Mouse (Mus musculus) intestine, embryonic 14.5 days (tissue): Measurements from ENCODE around the gene Sult2b1. TPM values are rescaled to one million over a fixed set of nuclear protein-coding genes. Genes with fewer than 3 reads are reported as not detected.
A peak's percentile ranks its signal among the peaks of the same experiment; 100 is the strongest.

Experiments
- ATAC-seq: fragments of 200-750 bp; cut with Nextera tagmentation; replicated peaks from 2 replicates; pipeline ENCODE4 v1.8.0; 2017; ENCODE audit warnings: low read depth, moderate number of reproducible peaks, moderate TSS enrichment, moderate library complexity; ENCODE audit not compliant: low FRiP score, low TSS enrichment
- DNase-seq: peaks from one replicate; pipeline ENCODE4 v3.0.0-alpha.2; 2018; ENCODE audit warnings: low spot score
- H3K27ac ChIP-seq: fragments of 300-500 bp; sonication (generic); 2 replicates; pipeline ENCODE4 v1.5.1; 2014; ENCODE audit warnings: low read depth, mild to moderate bottlenecking, control low read depth
- H3K27me3 ChIP-seq: fragments of 300-500 bp; sonication (generic); replicated peaks from 2 replicates; pipeline ENCODE4 v1.6.1; 2014; ENCODE audit warnings: low read length, control low read depth; ENCODE audit not compliant: control insufficient read depth, insufficient read depth
- H3K36me3 ChIP-seq: fragments of 300-500 bp; sonication (generic); 2 replicates; pipeline ENCODE4 v1.6.1; 2014; ENCODE audit warnings: low read length, control low read depth; ENCODE audit not compliant: control insufficient read depth, insufficient read depth
- H3K4me1 ChIP-seq: fragments of 300-500 bp; sonication (generic); replicated peaks from 2 replicates; pipeline ENCODE4 v1.6.1; 2014; ENCODE audit warnings: low read length, control low read depth, mixed read lengths; ENCODE audit not compliant: control insufficient read depth, insufficient read depth
- H3K4me2 ChIP-seq: fragments of 300-500 bp; sonication (generic); 2 replicates; pipeline ENCODE4 v1.6.1; 2014; ENCODE audit warnings: low read length
- H3K4me3 ChIP-seq: fragments of 300-500 bp; sonication (generic); 2 replicates; pipeline ENCODE4 v1.5.1; 2014; ENCODE audit warnings: low read depth, low read length, control low read depth, mixed read lengths
- H3K9ac ChIP-seq: fragments of 300-500 bp; sonication (generic); 2 replicates; pipeline ENCODE4 v1.6.1; 2014; ENCODE audit warnings: mild to moderate bottlenecking, low read length
- H3K9me3 ChIP-seq: fragments of 300-500 bp; sonication (generic); 2 replicates; pipeline ENCODE4 v1.6.1; 2016; ENCODE audit warnings: low read length, control low read depth; ENCODE audit not compliant: control insufficient read depth
- WGBS: fragments of 180-500 bp; shearing (Covaris S2); extraction: QIAGEN DNeasy Blood & Tissue Kit; methylation state at CpG from one replicate; pipeline ENCODE4 v1.1.7; 2014; 5-methylcytosine and 5-hydroxymethylcytosine counted together
- polyA plus RNA-seq: library from polyadenylated mRNA; unstranded; fragments of >200 nt; fragmentation: Nextera tagmentation; extraction: Ambion mirVana; gene quantifications from 2 replicates; pipeline ENCODE4 v1.2.1, GENCODE M21; 2014

Sult2b1 gene
- polyA plus RNA-seq, 1 experiment from 2014 or later: 2.3 TPM

- Histone ChIP-seq H3K9me3 (no peaks in the 10 kb centered on the region), H3K27ac (no peak overlapping the region), H3K9ac (peak overlapping the region; percentile 40), H3K4me1 (peaks cover 8% of the 10 kb centered on the region), H3K4me2 (peak overlapping the region; percentile 88), H3K36me3 (0 out of 2 replicates have a peak, but pooled peaks cover 12% of the 10 kb centered on the region), H3K4me3 (peak overlapping the region; percentile 44), H3K27me3 (peaks cover 21% of the 10 kb centered on the region)
- no peak for ATAC-seq
- 2% methylated on average over 59 of the region's 60 CpGs for WGBS
- DNase-seq: peak; percentile 65
Observed at GRCm38 (mm10) chr7:45797661-45798510, 13.4 kb upstream of the Sult2b1 start.

- DNase-seq: no peak
- Histone ChIP-seq H3K9ac (no peak overlapping the region), H3K4me2 (no peak overlapping the region), H3K4me1 (peaks cover 8% of the 10 kb centered on the region), H3K4me3 (no peak overlapping the region), H3K9me3 (no peaks in the 10 kb centered on the region), H3K27ac (no peak overlapping the region), H3K36me3 (peaks cover 18% of the 10 kb centered on the region; the same call in 1 of the 2 replicates), H3K27me3 (peaks cover 21% of the 10 kb centered on the region)
- WGBS: 55% methylated on average over 6 of the region's 6 CpGs
- ATAC-seq: no peak
Observed at GRCm38 (mm10) chr7:45796950-45797349, 12.5 kb upstream of the Sult2b1 start.

GRCm38 (mm10) chr7:45794971-45795370 is 10.5 kb upstream of the Sult2b1 start:
- peaks cover 21% of the 10 kb centered on the region for H3K27me3 ChIP-seq
- H3K36me3 ChIP-seq: peaks cover 22% of the 10 kb centered on the region
- H3K9me3 ChIP-seq: no peaks in the 10 kb centered on the region
- no peak overlapping the region for H3K4me3 ChIP-seq
- H3K4me1 ChIP-seq: peaks cover 5% of the 10 kb centered on the region
- no peak overlapping the region for H3K9ac ChIP-seq
- WGBS: 95% methylated on average over 29 of the region's 29 CpGs
- no peak for ATAC-seq
- no peak overlapping the region for H3K27ac ChIP-seq
- DNase-seq: no peak
- no peak overlapping the region for H3K4me2 ChIP-seq

- 91% methylated on average over 40 of the region's 44 CpGs for WGBS
- ATAC-seq: no peak
Observed at GRCm38 (mm10) chr7:45793969-45794585, 9.6 kb upstream of the Sult2b1 start.

GRCm38 (mm10) chr7:45793240-45793639 is 8.8 kb upstream of the Sult2b1 start:
- ATAC-seq: no peak
- peaks cover 2% of the 10 kb centered on the region for H3K4me1 ChIP-seq
- H3K9ac ChIP-seq: no peak overlapping the region
- DNase-seq: no peak
- peaks cover 39% of the 10 kb centered on the region for H3K36me3 ChIP-seq
- H3K4me3 ChIP-seq: no peak overlapping the region
- no peak overlapping the region for H3K4me2 ChIP-seq
- H3K27ac ChIP-seq: no peak overlapping the region
- H3K9me3 ChIP-seq: no peaks in the 10 kb centered on the region
- peaks cover 19% of the 10 kb centered on the region for H3K27me3 ChIP-seq
- 87% methylated on average over 24 of the region's 24 CpGs for WGBS

More at GRCm38 (mm10) chr7:45793969-45794585, 9.6 kb upstream of the Sult2b1 start:
- no peak for DNase-seq
- H3K4me3 ChIP-seq: no peak overlapping the region
- H3K9ac ChIP-seq: no peak overlapping the region
- H3K4me1 ChIP-seq: peaks cover 5% of the 10 kb centered on the region
- peaks cover 31% of the 10 kb centered on the region for H3K36me3 ChIP-seq
- H3K9me3 ChIP-seq: no peaks in the 10 kb centered on the region
- no peak overlapping the region for H3K27ac ChIP-seq
- no peak overlapping the region for H3K4me2 ChIP-seq
- peaks cover 21% of the 10 kb centered on the region for H3K27me3 ChIP-seq

- Histone ChIP-seq H3K36me3 (peaks cover 45% of the 10 kb centered on the region), H3K4me2 (no peak overlapping the region), H3K4me1 (0 out of 2 replicates have a peak, but pooled peaks cover under 1% of the 10 kb centered on the region), H3K4me3 (no peak overlapping the region), H3K9ac (no peak overlapping the region), H3K9me3 (no peaks in the 10 kb centered on the region), H3K27me3 (peaks cover 6% of the 10 kb centered on the region; the same call in 1 of the 2 replicates), H3K27ac (no peak overlapping the region)
- DNase-seq (no peak), ATAC-seq (no peak)
- WGBS: 78% methylated on average over 17 of the region's 17 CpGs
Observed at GRCm38 (mm10) chr7:45791756-45792490, 7.5 kb upstream of the Sult2b1 start.

GRCm38 (mm10) chr7:45790721-45791120 is 6.3 kb upstream of the Sult2b1 start:
- no peak overlapping the region for H3K9ac ChIP-seq
- no peak overlapping the region for H3K4me2 ChIP-seq
- no peaks in the 10 kb centered on the region for H3K9me3 ChIP-seq
- 0 out of 2 replicates have a peak, but pooled peaks cover 3% of the 10 kb centered on the region for H3K4me1 ChIP-seq
- no peak overlapping the region for H3K27ac ChIP-seq
- H3K27me3 ChIP-seq: no peaks in the 10 kb centered on the region
- H3K36me3 ChIP-seq: peaks cover 41% of the 10 kb centered on the region
- WGBS: 67% methylated on average over 6 of the region's 6 CpGs
- H3K4me3 ChIP-seq: no peak overlapping the region
- ATAC-seq: no peak
- no peak for DNase-seq

GRCm38 (mm10) chr7:45787642-45788041 is 3.2 kb upstream of the Sult2b1 start:
- no peak overlapping the region for H3K4me3 ChIP-seq
- peaks cover 33% of the 10 kb centered on the region for H3K36me3 ChIP-seq
- 80% methylated on average over 22 of the region's 22 CpGs for WGBS
- H3K27me3 ChIP-seq: no peaks in the 10 kb centered on the region
- ATAC-seq (no peak), DNase-seq (no peak)
- no peaks in the 10 kb centered on the region for H3K9me3 ChIP-seq
- peaks cover 16% of the 10 kb centered on the region; the same call in 1 of the 2 replicates for H3K4me1 ChIP-seq
- no peak overlapping the region for H3K27ac ChIP-seq
- H3K4me2 ChIP-seq: peak overlapping the region; percentile 62; the same call in 1 of the 2 replicates
- no peak overlapping the region for H3K9ac ChIP-seq
